Mouse (Mus musculus) heart, embryonic 15.5 days (tissue): ENCODE data around the gene Dazap2. TPM values are rescaled to one million over a fixed set of nuclear protein-coding genes. Genes with fewer than 3 reads are reported as not detected.
"Not testable (repeated sequence)": the region's sequence is repeated elsewhere in the genome, so short reads cannot be mapped to it uniquely, and the experiment has no call there.

Source experiments
- ATAC-seq: fragments of 200-750 bp; cut with Nextera tagmentation; replicated peaks from 2 replicates; pipeline ENCODE4 v1.8.0; 2017; ENCODE audit warnings: low read depth, moderate TSS enrichment; ENCODE audit not compliant: insufficient number of reproducible peaks, insufficient read depth, low FRiP score
- H3K27ac ChIP-seq: fragments of 300-500 bp; sonication (generic); 2 replicates; pipeline ENCODE4 v1.5.1; 2015; ENCODE audit warnings: mild to moderate bottlenecking, inconsistent platforms
- H3K27me3 ChIP-seq: fragments of 300-500 bp; sonication (generic); 2 replicates; pipeline ENCODE4 v1.6.1; 2015; ENCODE audit warnings: inconsistent platforms
- H3K36me3 ChIP-seq: fragments of 300-500 bp; sonication (generic); 2 replicates; pipeline ENCODE4 v1.6.1; 2015; ENCODE audit warnings: mild to moderate bottlenecking, inconsistent platforms
- H3K4me1 ChIP-seq: fragments of 300-500 bp; sonication (generic); replicated peaks from 2 replicates; pipeline ENCODE4 v1.6.1; 2015; ENCODE audit warnings: inconsistent platforms
- H3K4me2 ChIP-seq: fragments of 300-500 bp; sonication (generic); 2 replicates; pipeline ENCODE4 v1.6.1; 2015; ENCODE audit warnings: inconsistent platforms, mild to moderate bottlenecking, moderate library complexity
- H3K4me3 ChIP-seq: fragments of 300-500 bp; sonication (generic); 2 replicates; pipeline ENCODE4 v1.5.1; 2015; ENCODE audit warnings: mild to moderate bottlenecking, inconsistent platforms
- H3K9ac ChIP-seq: fragments of 300-500 bp; sonication (generic); 2 replicates; pipeline ENCODE4 v1.6.1; 2015; ENCODE audit warnings: mild to moderate bottlenecking, inconsistent platforms
- H3K9me3 ChIP-seq: fragments of 300-500 bp; sonication (generic); replicated peaks from 2 replicates; pipeline ENCODE4 v1.6.1; 2016; ENCODE audit warnings: inconsistent platforms
- WGBS: fragments of 180-500 bp; shearing (Covaris S2); methylation state at CpG from one replicate; pipeline ENCODE4 v1.1.7; 2015; ENCODE audit warnings: mixed read lengths; 5-methylcytosine and 5-hydroxymethylcytosine counted together
- polyA plus RNA-seq: library from polyadenylated mRNA; unstranded; fragments of >200 nt; fragmentation: Nextera tagmentation; extraction: Ambion mirVana; gene quantifications from 2 replicates; pipeline ENCODE4 v1.2.1, GENCODE M21; 2015

The Dazap2 gene
- polyA plus RNA-seq, 1 experiment from 2014 or later = 201 TPM

- no peaks in the 10 kb centered on the region for H3K9me3 ChIP-seq
- no peak for ATAC-seq
- WGBS = 85% methylated on average over 4 of the region's 4 CpGs
- H3K4me1 ChIP-seq = no peaks in the 10 kb centered on the region
- peaks cover 12% of the 10 kb centered on the region for H3K36me3 ChIP-seq
- no peak overlapping the region for H3K4me2 ChIP-seq
- H3K27ac ChIP-seq = no peak overlapping the region
- no peak overlapping the region for H3K9ac ChIP-seq
- H3K27me3 ChIP-seq = no peaks in the 10 kb centered on the region
- H3K4me3 ChIP-seq = no peak overlapping the region
Measured at GRCm38 (mm10) chr15:100587166-100587565, 28.0 kb upstream of the Dazap2 start.

- WGBS = 86% methylated on average over 6 of the region's 6 CpGs
- no peak overlapping the region for H3K4me2 ChIP-seq
- peaks cover 12% of the 10 kb centered on the region for H3K36me3 ChIP-seq
- no peaks in the 10 kb centered on the region for H3K9me3 ChIP-seq
- H3K27me3 ChIP-seq = no peaks in the 10 kb centered on the region
- no peak for ATAC-seq
- H3K9ac ChIP-seq = no peak overlapping the region
- H3K4me3 ChIP-seq = no peak overlapping the region
- no peak overlapping the region for H3K27ac ChIP-seq
- H3K4me1 ChIP-seq = no peaks in the 10 kb centered on the region
Measured at GRCm38 (mm10) chr15:100588297-100588696, 26.9 kb upstream of the Dazap2 start.

- no peak overlapping the region for H3K27ac ChIP-seq
- H3K4me2 ChIP-seq = no peak overlapping the region
- H3K27me3 ChIP-seq = no peaks in the 10 kb centered on the region
- H3K9ac ChIP-seq = no peak overlapping the region
- WGBS = 67% methylated on average over 8 of the region's 8 CpGs
- H3K4me3 ChIP-seq = no peak overlapping the region
- peaks cover 10% of the 10 kb centered on the region for H3K36me3 ChIP-seq
- ATAC-seq = no peak
- no peaks in the 10 kb centered on the region for H3K9me3 ChIP-seq
- no peaks in the 10 kb centered on the region for H3K4me1 ChIP-seq
Measured at GRCm38 (mm10) chr15:100590436-100590835, 24.7 kb upstream of the Dazap2 start.

- no peak overlapping the region for H3K9ac ChIP-seq
- no peaks in the 10 kb centered on the region for H3K4me1 ChIP-seq
- H3K4me3 ChIP-seq = no peak overlapping the region
- H3K9me3 ChIP-seq = no peaks in the 10 kb centered on the region
- no peaks in the 10 kb centered on the region for H3K27me3 ChIP-seq
- no peak overlapping the region for H3K4me2 ChIP-seq
- 79% methylated on average over 6 of the region's 6 CpGs for WGBS
- no peak for ATAC-seq
- H3K36me3 ChIP-seq = no peaks in the 10 kb centered on the region
- no peak overlapping the region for H3K27ac ChIP-seq
Measured at GRCm38 (mm10) chr15:100592817-100593216, 22.3 kb upstream of the Dazap2 start.

- 24% methylated on average over 9 of the region's 9 CpGs for WGBS
- H3K27ac ChIP-seq = peak overlapping the region; percentile 80
- H3K9ac ChIP-seq = peak overlapping the region; percentile 95; the same call in 1 of the 2 replicates
- peak overlapping the region; percentile 93 for H3K4me3 ChIP-seq
- peaks cover 18% of the 10 kb centered on the region for H3K4me1 ChIP-seq
- no peak for ATAC-seq
- H3K4me2 ChIP-seq = peak overlapping the region; percentile 99
- H3K27me3 ChIP-seq = peaks cover 18% of the 10 kb centered on the region
- no peaks in the 10 kb centered on the region for H3K9me3 ChIP-seq
- H3K36me3 ChIP-seq = no peaks in the 10 kb centered on the region
Measured at GRCm38 (mm10) chr15:100598287-100598882, 16.8 kb upstream of the Dazap2 start.

- H3K4me2 ChIP-seq = peak overlapping the region; percentile 99
- H3K27me3 ChIP-seq = peaks cover 22% of the 10 kb centered on the region
- no peaks in the 10 kb centered on the region for H3K9me3 ChIP-seq
- H3K36me3 ChIP-seq = no peaks in the 10 kb centered on the region
- H3K27ac ChIP-seq = peak overlapping the region; percentile 80
- peak overlapping the region; percentile 93 for H3K4me3 ChIP-seq
- no peak; the same call in 1 of the 2 replicates for ATAC-seq
- H3K4me1 ChIP-seq = peaks cover 18% of the 10 kb centered on the region
- WGBS = under 1% methylated on average over 12 of the region's 12 CpGs
- H3K9ac ChIP-seq = peak overlapping the region; percentile 95
Measured at GRCm38 (mm10) chr15:100598883-100599275, 16.3 kb upstream of the Dazap2 start.

- Histone ChIP-seq H3K9me3 (no peaks in the 10 kb centered on the region), H3K27me3 (peaks cover 22% of the 10 kb centered on the region), H3K9ac (peak within 1 kb of the TSS; percentile 95), H3K4me1 (peaks cover 18% of the 10 kb centered on the region), H3K27ac (peak within 1 kb of the TSS; percentile 80), H3K4me3 (peak within 1 kb of the TSS; percentile 93), H3K4me2 (peak within 1 kb of the TSS; percentile 99), H3K36me3 (no peaks in the 10 kb centered on the region)
- peak; percentile 69 for ATAC-seq
- WGBS = under 1% methylated on average over 45 of the region's 76 CpGs
Measured at GRCm38 (mm10) chr15:100599276-100600046, 15.7 kb upstream of the Dazap2 start, which contains the start of gene Pou6f1. Gene Pou6f1, minus strand, starts transcription at chr15:100599984.

- Histone ChIP-seq H3K4me1 (peaks cover 18% of the 10 kb centered on the region), H3K9ac (peak overlapping the region; percentile 95), H3K9me3 (no peaks in the 10 kb centered on the region), H3K27me3 (peaks cover 22% of the 10 kb centered on the region), H3K36me3 (no peaks in the 10 kb centered on the region), H3K27ac (peak overlapping the region; percentile 80), H3K4me3 (peak overlapping the region; percentile 93), H3K4me2 (peak overlapping the region; percentile 99)
- 1% methylated on average over 35 of the region's 35 CpGs for WGBS
- peak; percentile 54 for ATAC-seq
Measured at GRCm38 (mm10) chr15:100600047-100600695, 15.0 kb upstream of the Dazap2 start.

GRCm38 (mm10) chr15:100600696-100601272 lies 14.4 kb upstream of the Dazap2 start:
- Histone ChIP-seq H3K27ac (no peak overlapping the region), H3K36me3 (no peaks in the 10 kb centered on the region), H3K4me1 (peaks cover 18% of the 10 kb centered on the region), H3K9me3 (no peaks in the 10 kb centered on the region), H3K27me3 (peaks cover 25% of the 10 kb centered on the region), H3K4me2 (peak overlapping the region; percentile 99), H3K4me3 (peak overlapping the region; percentile 93), H3K9ac (peak overlapping the region; percentile 95; the same call in 1 of the 2 replicates)
- WGBS = 26% methylated on average over 21 of the region's 21 CpGs
- ATAC-seq = no peak

GRCm38 (mm10) chr15:100601669-100602068 lies 13.5 kb upstream of the Dazap2 start:
- H3K4me2 ChIP-seq = no peak overlapping the region
- no peaks in the 10 kb centered on the region for H3K9me3 ChIP-seq
- H3K27me3 ChIP-seq = peaks cover 25% of the 10 kb centered on the region
- H3K9ac ChIP-seq = no peak overlapping the region
- peaks cover 18% of the 10 kb centered on the region for H3K4me1 ChIP-seq
- H3K27ac ChIP-seq = no peak overlapping the region
- no peak overlapping the region for H3K4me3 ChIP-seq
- H3K36me3 ChIP-seq = no peaks in the 10 kb centered on the region
- no peak for ATAC-seq
- WGBS = 46% methylated on average over 3 of the region's 3 CpGs

GRCm38 (mm10) chr15:100606677-100607076 lies 8.5 kb upstream of the Dazap2 start:
- H3K27me3 ChIP-seq = peaks cover 14% of the 10 kb centered on the region; the same call in 1 of the 2 replicates
- ATAC-seq, H3K9ac ChIP-seq, H3K4me1 ChIP-seq, H3K36me3 ChIP-seq, H3K4me3 ChIP-seq, H3K27ac ChIP-seq, H3K4me2 ChIP-seq, H3K9me3 ChIP-seq: not testable (repeated sequence)
- WGBS = 89% methylated on average over 8 of the region's 8 CpGs
